ENCODE assay signal across 10 mouse cellular contexts in genomic region chr4:58508833-58509232, GRCm38 (mm10). TPM values are rescaled to one million over a fixed set of nuclear protein-coding genes. Genes with fewer than 3 reads are reported as not detected.
DNase-seq lines count a peak whose midpoint lies in the region; ATAC-seq and TF ChIP-seq lines count a peak whose summit lies in the region.
"Had no signal": no experiment of that assay in that cellular context is flagged by ENCODE, and none has a peak within 500 bp of the region (broad histone marks: within the 10 kb centered on the region; RNA-seq: fewer than 3 reads in every experiment).

No protein-coding gene starts in this region.

- WGBS in lung, embryonic 15.5 days: 58% methylated on average over 7 of the region's 7 CpGs
- WGBS in forebrain, postnatal 0 days: 19% methylated on average over 7 of the region's 7 CpGs
- WGBS in limb, embryonic 15.5 days: 45% methylated on average over 7 of the region's 7 CpGs
- WGBS in thymus, adult 2 months: 95% methylated on average over 7 of the region's 7 CpGs

- no peak overlapping the region for H3K4me2 ChIP-seq in lung, embryonic 15.5 days
- no peak overlapping the region for H3K4me2 ChIP-seq in forebrain, postnatal 0 days (ENCODE audit: low read depth)
- H3K4me2 ChIP-seq in limb, embryonic 15.5 days: no peak overlapping the region
- H3K4me2 ChIP-seq: midbrain, embryonic 13.5 days had no signal

- TF ChIP-seq POLR2A in thymus, adult 2 months (IDR thresholded peaks at IDR 0.05; ENCODE audit: control insufficient read depth, extremely low read depth, insufficient read depth, low read length, poor library complexity): no peak

- H3K4me1 ChIP-seq in lung, embryonic 15.5 days: peaks cover 12% of the 10 kb centered on the region
- peaks cover 4% of the 10 kb centered on the region for H3K4me1 ChIP-seq in forebrain, postnatal 0 days (ENCODE audit: insufficient read depth)
- H3K4me1 ChIP-seq in limb, embryonic 15.5 days: peaks cover 29% of the 10 kb centered on the region
- 0 out of 2 replicates have a peak, but pooled peaks cover 2% of the 10 kb centered on the region for H3K4me1 ChIP-seq in thymus, adult 2 months (replicated peaks; ENCODE audit: control insufficient read depth, insufficient read depth, low read length)
- H3K4me1 ChIP-seq: midbrain, embryonic 13.5 days had no signal

- ATAC-seq in lung, embryonic 15.5 days (ENCODE audit: borderline replicate concordance, extremely low read depth, low FRiP score, low TSS enrichment): no peak
- peak; percentile 90 for ATAC-seq in forebrain, postnatal 0 days
- no peak for ATAC-seq in limb, embryonic 15.5 days (ENCODE audit: insufficient number of reproducible peaks, low FRiP score, low TSS enrichment, low read depth)
- ATAC-seq: midbrain, embryonic 13.5 days had no signal

- H3K9me3 ChIP-seq in lung, embryonic 15.5 days: no peaks in the 10 kb centered on the region
- H3K9me3 ChIP-seq in forebrain, postnatal 0 days (ENCODE audit: low read length): no peaks in the 10 kb centered on the region
- no peaks in the 10 kb centered on the region for H3K9me3 ChIP-seq in limb, embryonic 15.5 days
- H3K9me3 ChIP-seq: midbrain, embryonic 13.5 days had no signal

- TF ChIP-seq CTCF in forebrain, postnatal 0 days (IDR thresholded peaks at IDR 0.05; ENCODE audit: low read depth): no peak
- no peak for TF ChIP-seq CTCF in thymus, adult 2 months (IDR thresholded peaks at IDR 0.05; ENCODE audit: borderline replicate concordance, control insufficient read depth, extremely low read depth, insufficient read depth, low read length, poor library complexity)

- DNase-seq in cerebellum, postnatal 14 days: peak; percentile 9 to 28
- no peak for DNase-seq in cerebellum, postnatal 4 days (ENCODE audit: low spot score in 2 of 2)
- DNase-seq in lung, postnatal 25 days (ENCODE audit: low spot score): no peak
- peak; percentile 79 for DNase-seq in forebrain, postnatal 0 days
- DNase-seq in thymus, adult 2 months: no peak
- no peak for DNase-seq in urinary bladder, adult 18-20 months (ENCODE audit: low spot score in 2 of 2)

- no peaks in the 10 kb centered on the region for H3K36me3 ChIP-seq in lung, embryonic 15.5 days
- no peaks in the 10 kb centered on the region for H3K36me3 ChIP-seq in forebrain, postnatal 0 days (ENCODE audit: insufficient read depth)
- peaks cover 9% of the 10 kb centered on the region for H3K36me3 ChIP-seq in limb, embryonic 15.5 days
- H3K36me3 ChIP-seq in thymus, adult 2 months (ENCODE audit: control insufficient read depth, insufficient read depth, low read length): no peaks in the 10 kb centered on the region
- H3K36me3 ChIP-seq: midbrain, embryonic 13.5 days had no signal

- no peak overlapping the region for H3K9ac ChIP-seq in lung, embryonic 15.5 days
- H3K9ac ChIP-seq in forebrain, postnatal 0 days: no peak overlapping the region; the same call in 1 of the 2 replicates
- no peak overlapping the region for H3K9ac ChIP-seq in limb, embryonic 15.5 days
- H3K9ac ChIP-seq: midbrain, embryonic 13.5 days had no signal

- peak overlapping the region; percentile 24; the same call in 1 of the 2 replicates for H3K27ac ChIP-seq in lung, embryonic 15.5 days
- 0 out of 2 replicates have a peak overlapping the region, but pooled peaks have one; percentile 51 for H3K27ac ChIP-seq in forebrain, postnatal 0 days (ENCODE audit: low read depth, low read length)
- peak overlapping the region; percentile 52 for H3K27ac ChIP-seq in limb, embryonic 15.5 days
- H3K27ac ChIP-seq in thymus, adult 2 months (ENCODE audit: control insufficient read depth, insufficient read depth, low read length): no peak overlapping the region
- H3K27ac ChIP-seq: kidney, postnatal 0 days; midbrain, embryonic 13.5 days had no signal

- no peak overlapping the region for H3K4me3 ChIP-seq in lung, embryonic 15.5 days
- H3K4me3 ChIP-seq in forebrain, postnatal 0 days (ENCODE audit: low read depth, low read length): no peak overlapping the region
- H3K4me3 ChIP-seq in limb, embryonic 15.5 days: no peak overlapping the region
- no peak overlapping the region for H3K4me3 ChIP-seq in thymus, adult 2 months (ENCODE audit: control insufficient read depth, insufficient read depth, low read length)
- H3K4me3 ChIP-seq: midbrain, embryonic 13.5 days had no signal

- no peaks in the 10 kb centered on the region for H3K27me3 ChIP-seq in lung, embryonic 15.5 days
- H3K27me3 ChIP-seq in forebrain, postnatal 0 days (ENCODE audit: insufficient read depth, low read length): no peaks in the 10 kb centered on the region
- H3K27me3 ChIP-seq in limb, embryonic 15.5 days: no peaks in the 10 kb centered on the region
- H3K27me3 ChIP-seq in thymus, adult 2 months (ENCODE audit: control insufficient read depth, insufficient read depth, low read length): no peaks in the 10 kb centered on the region
- H3K27me3 ChIP-seq: midbrain, embryonic 13.5 days had no signal

RNA-seq across cellular contexts. Expression of gene Lpar1, which starts 44.9 kb away (rescaled TPM):
- 36.7 and 38.6 TPM in 2 replicates for polyA plus RNA-seq in lung, embryonic 15.5 days (2015; fragmentation: Nextera tagmentation; extraction: Ambion mirVana)
- total RNA-seq in forebrain, postnatal 0 days (2014; rRNA removed): 15.5 and 17.3 TPM in 2 replicates
- polyA plus RNA-seq in forebrain, postnatal 0 days (2015; fragmentation: Nextera tagmentation; extraction: Ambion mirVana): 26.2 and 26.4 TPM in 2 replicates
- 150 and 151 TPM in 2 replicates for polyA plus RNA-seq in limb, embryonic 15.5 days (2015; fragmentation: Nextera tagmentation; extraction: Ambion mirVana)
- polyA plus RNA-seq in thymus, adult 2 months (2012; rRNA removed): 12.6 and 16.6 TPM in 2 replicates

Comparison
In these comparisons a context has a peak if more than half of its experiments do, and no peak if none do; other contexts are left out.
1. DNase-seq: peak in cerebellum, postnatal 14 days (2 of 2) and forebrain, postnatal 0 days (single experiment); none in cerebellum, postnatal 4 days (0 of 2), lung, postnatal 25 days (single experiment), thymus, adult 2 months (single experiment) and urinary bladder, adult 18-20 months (0 of 2).